Mouse (Mus musculus) liver, embryonic 15.5 days (tissue): Measurements from ENCODE around the gene Myh9. TPM values are rescaled to one million over a fixed set of nuclear protein-coding genes. Genes with fewer than 3 reads are reported as not detected.

Experiments used
- ATAC-seq: fragments of 200-750 bp; cut with Nextera tagmentation; 2 replicates; pipeline ENCODE4 v1.8.0; 2017; ENCODE audit warnings: moderate number of reproducible peaks, mild to moderate bottlenecking, moderate library complexity; ENCODE audit not compliant: insufficient read depth
- H3K27ac ChIP-seq: fragments of 300-500 bp; sonication (generic); replicated peaks from 2 replicates; pipeline ENCODE4 v1.5.1; 2015; ENCODE audit warnings: mild to moderate bottlenecking, inconsistent platforms
- H3K27me3 ChIP-seq: fragments of 300-500 bp; sonication (generic); 2 replicates; pipeline ENCODE4 v1.6.1; 2015; ENCODE audit warnings: mild to moderate bottlenecking, inconsistent platforms
- H3K36me3 ChIP-seq: fragments of 300-500 bp; sonication (generic); replicated peaks from 2 replicates; pipeline ENCODE4 v1.6.1; 2015; ENCODE audit warnings: moderate library complexity, mild to moderate bottlenecking, inconsistent platforms
- H3K4me1 ChIP-seq: fragments of 300-500 bp; sonication (generic); replicated peaks from 2 replicates; pipeline ENCODE4 v1.6.1; 2015; ENCODE audit warnings: inconsistent platforms
- H3K4me2 ChIP-seq: fragments of 300-500 bp; sonication (generic); 2 replicates; pipeline ENCODE4 v1.6.1; 2015; ENCODE audit warnings: moderate library complexity, mild to moderate bottlenecking, inconsistent platforms
- H3K4me3 ChIP-seq: fragments of 300-500 bp; sonication (generic); replicated peaks from 2 replicates; pipeline ENCODE4 v1.5.1; 2015; ENCODE audit warnings: mild to moderate bottlenecking, inconsistent platforms
- H3K9ac ChIP-seq: fragments of 300-500 bp; sonication (generic); 2 replicates; pipeline ENCODE4 v1.6.1; 2015; ENCODE audit warnings: moderate library complexity, mild to moderate bottlenecking, inconsistent platforms
- H3K9me3 ChIP-seq: fragments of 300-500 bp; sonication (generic); replicated peaks from 2 replicates; pipeline ENCODE4 v1.6.1; 2016; ENCODE audit warnings: inconsistent platforms
- WGBS: fragments of 180-500 bp; shearing (Covaris S2); methylation state at CpG from one replicate; pipeline ENCODE4 v1.1.7; 2015; ENCODE audit warnings: mixed read lengths; ENCODE audit not compliant: insufficient replicate concordance; 5-methylcytosine and 5-hydroxymethylcytosine counted together
- polyA plus RNA-seq: library from polyadenylated mRNA; unstranded; fragments of >200 nt; fragmentation: Nextera tagmentation; extraction: Ambion mirVana; gene quantifications from 2 replicates; pipeline ENCODE4 v1.2.1, GENCODE M21; 2015

Myh9 gene
- polyA plus RNA-seq, 1 experiment from 2014 or later = 19.5 TPM

GRCm38 (mm10) chr15:77804949-77805348 lies 37.0 kb downstream of the Myh9 start:
- WGBS = 83% methylated on average over 9 of the region's 9 CpGs
- Histone ChIP-seq H3K4me2 (no peak overlapping the region), H3K27me3 (no peaks in the 10 kb centered on the region), H3K27ac (no peak overlapping the region), H3K9me3 (no peaks in the 10 kb centered on the region), H3K36me3 (peaks cover 95% of the 10 kb centered on the region), H3K4me1 (peaks cover 61% of the 10 kb centered on the region), H3K9ac (no peak overlapping the region), H3K4me3 (no peak overlapping the region)
- no peak for ATAC-seq

GRCm38 (mm10) chr15:77804460-77804859 lies 37.5 kb downstream of the Myh9 start:
- ATAC-seq = no peak
- H3K36me3 ChIP-seq = peaks cover 94% of the 10 kb centered on the region

GRCm38 (mm10) chr15:77803747-77804146 lies 38.2 kb downstream of the Myh9 start:
- Histone ChIP-seq H3K4me1 (peaks cover 73% of the 10 kb centered on the region), H3K4me3 (no peak overlapping the region), H3K9me3 (no peaks in the 10 kb centered on the region), H3K27me3 (no peaks in the 10 kb centered on the region), H3K4me2 (no peak overlapping the region), H3K9ac (no peak overlapping the region), H3K36me3 (peaks cover 92% of the 10 kb centered on the region), H3K27ac (no peak overlapping the region)
- WGBS = 82% methylated on average over 3 of the region's 3 CpGs
- no peak for ATAC-seq

More at GRCm38 (mm10) chr15:77804460-77804859, 37.5 kb downstream of the Myh9 start:
- H3K27ac ChIP-seq = no peak overlapping the region
- 76% methylated on average over 6 of the region's 6 CpGs for WGBS
- peaks cover 66% of the 10 kb centered on the region for H3K4me1 ChIP-seq
- H3K9ac ChIP-seq = no peak overlapping the region
- H3K9me3 ChIP-seq = no peaks in the 10 kb centered on the region
- no peaks in the 10 kb centered on the region for H3K27me3 ChIP-seq
- H3K4me3 ChIP-seq = no peak overlapping the region
- H3K4me2 ChIP-seq = no peak overlapping the region

GRCm38 (mm10) chr15:77802992-77803391 lies 39.0 kb downstream of the Myh9 start:
- no peak for ATAC-seq
- Histone ChIP-seq H3K36me3 (peaks cover 92% of the 10 kb centered on the region), H3K4me2 (no peak overlapping the region), H3K4me1 (peaks cover 81% of the 10 kb centered on the region), H3K27me3 (no peaks in the 10 kb centered on the region), H3K9ac (no peak overlapping the region), H3K9me3 (no peaks in the 10 kb centered on the region), H3K4me3 (no peak overlapping the region), H3K27ac (no peak overlapping the region)
- 72% methylated on average over 4 of the region's 4 CpGs for WGBS

- Histone ChIP-seq H3K9me3 (no peaks in the 10 kb centered on the region), H3K36me3 (peaks cover 91% of the 10 kb centered on the region), H3K27me3 (no peaks in the 10 kb centered on the region), H3K4me2 (no peak overlapping the region), H3K9ac (no peak overlapping the region), H3K4me1 (peaks cover 68% of the 10 kb centered on the region), H3K27ac (peak overlapping the region; percentile 65), H3K4me3 (no peak overlapping the region)
- WGBS = 25% methylated on average over 4 of the region's 4 CpGs
- no peak for ATAC-seq
These were observed 40.8 kb downstream of the Myh9 start for GRCm38 (mm10) chr15:77801188-77801587.

- ATAC-seq = peak; percentile 58
- Histone ChIP-seq H3K36me3 (peaks cover 91% of the 10 kb centered on the region), H3K27me3 (no peaks in the 10 kb centered on the region), H3K4me3 (no peak overlapping the region), H3K9me3 (no peaks in the 10 kb centered on the region), H3K4me1 (peaks cover 67% of the 10 kb centered on the region), H3K9ac (no peak overlapping the region), H3K27ac (peak overlapping the region; percentile 65; the same call in 1 of the 2 replicates), H3K4me2 (no peak overlapping the region)
These were observed 41.5 kb downstream of the Myh9 start for GRCm38 (mm10) chr15:77800511-77800910.

GRCm38 (mm10) chr15:77799491-77800474 lies 42.2 kb downstream of the Myh9 start:
- Histone ChIP-seq H3K4me1 (peaks cover 61% of the 10 kb centered on the region), H3K36me3 (peaks cover 91% of the 10 kb centered on the region), H3K9ac (no peak overlapping the region), H3K27me3 (no peaks in the 10 kb centered on the region), H3K9me3 (no peaks in the 10 kb centered on the region), H3K4me3 (no peak overlapping the region), H3K27ac (peak overlapping the region; percentile 65), H3K4me2 (no peak overlapping the region)
- no peak for ATAC-seq
- WGBS = 74% methylated on average over 8 of the region's 8 CpGs

GRCm38 (mm10) chr15:77798664-77799490 lies 43.1 kb downstream of the Myh9 start:
- no peak overlapping the region for H3K9ac ChIP-seq
- no peak overlapping the region for H3K4me3 ChIP-seq
- H3K27me3 ChIP-seq = no peaks in the 10 kb centered on the region
- peak overlapping the region; percentile 55 for H3K27ac ChIP-seq
- H3K9me3 ChIP-seq = no peaks in the 10 kb centered on the region
- no peak overlapping the region; the same call in 1 of the 2 replicates for H3K4me2 ChIP-seq
- no peak for ATAC-seq
- peaks cover 91% of the 10 kb centered on the region for H3K36me3 ChIP-seq
- 29% methylated on average over 14 of the region's 14 CpGs for WGBS
- H3K4me1 ChIP-seq = peaks cover 58% of the 10 kb centered on the region

- H3K4me2 ChIP-seq = no peak overlapping the region
- peak overlapping the region; percentile 55 for H3K27ac ChIP-seq
- no peak overlapping the region for H3K4me3 ChIP-seq
- 72% methylated on average over 14 of the region's 14 CpGs for WGBS
- peaks cover 48% of the 10 kb centered on the region for H3K4me1 ChIP-seq
- ATAC-seq = 0 out of 2 replicates have a peak, but pooled peaks have one; percentile 14
- no peaks in the 10 kb centered on the region for H3K27me3 ChIP-seq
- peaks cover 91% of the 10 kb centered on the region for H3K36me3 ChIP-seq
- H3K9me3 ChIP-seq = no peaks in the 10 kb centered on the region
- no peak overlapping the region for H3K9ac ChIP-seq
These were observed 44.2 kb downstream of the Myh9 start for GRCm38 (mm10) chr15:77797609-77798411.

- Histone ChIP-seq H3K9me3 (no peaks in the 10 kb centered on the region), H3K4me2 (no peak overlapping the region), H3K4me3 (no peak overlapping the region), H3K36me3 (peaks cover 91% of the 10 kb centered on the region), H3K9ac (no peak overlapping the region), H3K27me3 (no peaks in the 10 kb centered on the region), H3K4me1 (peaks cover 37% of the 10 kb centered on the region), H3K27ac (no peak overlapping the region)
- ATAC-seq = no peak
- WGBS = 91% methylated on average over 26 of the region's 26 CpGs
These were observed 45.5 kb downstream of the Myh9 start for GRCm38 (mm10) chr15:77796409-77797035.
